Comparison of ENCODE assay signal across 20 mouse cellular contexts in the genomic region with DNA sequence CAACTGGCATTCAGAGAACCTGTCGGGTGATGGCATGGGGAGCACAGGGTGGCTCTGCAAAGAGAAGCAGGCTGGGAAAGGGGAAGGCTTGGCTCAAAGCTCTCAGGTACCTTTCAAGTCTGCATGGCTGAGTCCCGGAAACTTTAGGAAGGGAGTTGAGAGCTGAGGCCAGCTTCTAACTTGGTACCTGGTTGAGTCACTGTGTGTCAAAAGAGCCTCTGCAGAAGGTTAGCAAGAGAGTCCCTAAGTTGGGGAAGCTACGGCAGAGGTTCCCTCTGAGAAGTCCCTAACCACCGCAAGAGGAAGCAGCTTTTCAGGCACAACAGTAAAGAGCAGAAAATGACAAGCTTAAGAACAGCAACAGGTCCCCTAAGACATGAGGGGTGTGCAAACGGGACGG.
DNase-seq lines count a peak whose midpoint lies in the region; ATAC-seq and TF ChIP-seq lines count a peak whose summit lies in the region.
"Had no signal": no experiment of that assay in that cellular context is flagged by ENCODE, and none has a peak within 500 bp of the region (broad histone marks: within the 10 kb centered on the region; RNA-seq: fewer than 3 reads in every experiment).

No protein-coding gene starts in this region.

- ATAC-seq in liver, postnatal 0 days, result no peak
- peak; percentile 58 for ATAC-seq in granulocyte monocyte progenitor cell, adult 5-6 weeks (replicated peaks; ENCODE audit: poor library complexity, severe bottlenecking)
- peak; percentile 43 for ATAC-seq in neutrophil, adult 5-6 weeks (ENCODE audit: extremely low read depth, insufficient number of reproducible peaks, low FRiP score, poor library complexity, severe bottlenecking)
- ATAC-seq: hindbrain, embryonic 16.5 days had no signal

- no peak for TF ChIP-seq EP300 in liver, postnatal 0 days (IDR thresholded peaks at IDR 0.05; ENCODE audit: low read depth)

- DNase-seq in liver, postnatal 0 days, result no peak
- no peak for DNase-seq in liver
- peak; percentile 10 for DNase-seq in CD4-positive, CD25-positive, alpha-beta regulatory T cell, adult 2 months (ENCODE audit: low read depth, low spot score)
- no peak for DNase-seq in thymus, postnatal 4 days
- no peak for DNase-seq in ovary, postnatal 10 days (ENCODE audit: low spot score)
- DNase-seq: adrenal gland, postnatal 36 days; cerebellum, adult 11 months; cerebellum, postnatal 10 days; kidney, adult 11 months; layer of hippocampus, adult 9-11 months; retina, postnatal 1 day had no signal

- H3K9me3 ChIP-seq in liver, postnatal 0 days (ENCODE audit: low read length), result no peaks in the 10 kb centered on the region
- H3K9me3 ChIP-seq: forebrain, embryonic 12.5 days; heart, embryonic 10.5 days; hindbrain, embryonic 10.5 days; limb, embryonic 13.5 days; midbrain, embryonic 12.5 days had no signal

- no peak overlapping the region for H3K9ac ChIP-seq in liver, postnatal 0 days (replicated peaks)
- H3K9ac ChIP-seq: forebrain, embryonic 12.5 days; limb, embryonic 13.5 days; liver, embryonic 14.5 days; midbrain, embryonic 12.5 days had no signal

- H3K36me3 ChIP-seq in liver, postnatal 0 days (replicated peaks; ENCODE audit: insufficient read depth, low read length), result peaks cover 5% of the 10 kb centered on the region; the same call in 1 of the 2 replicates
- H3K36me3 ChIP-seq: limb, embryonic 13.5 days had no signal

- no peak overlapping the region for H3K4me3 ChIP-seq in liver, postnatal 0 days (ENCODE audit: low read depth, low read length)
- H3K4me3 ChIP-seq: forebrain, embryonic 12.5 days; heart, embryonic 10.5 days; hindbrain, embryonic 10.5 days; limb, embryonic 13.5 days; midbrain, embryonic 12.5 days had no signal

- H3K4me2 ChIP-seq in liver, postnatal 0 days (ENCODE audit: low read depth, low read length), result no peak overlapping the region
- H3K4me2 ChIP-seq: forebrain, embryonic 12.5 days; limb, embryonic 13.5 days; midbrain, embryonic 12.5 days had no signal

- no peaks in the 10 kb centered on the region for H3K27me3 ChIP-seq in liver, postnatal 0 days (ENCODE audit: insufficient read depth, low read length)
- H3K27me3 ChIP-seq: forebrain, embryonic 12.5 days; limb, embryonic 13.5 days; midbrain, embryonic 12.5 days had no signal

- no peak for TF ChIP-seq CTCF in liver, postnatal 0 days (IDR thresholded peaks at IDR 0.05; ENCODE audit: low read depth)

- WGBS in liver, postnatal 0 days (ENCODE audit: insufficient replicate concordance), result 57% methylated on average over 6 of the region's 6 CpGs

- peak overlapping the region; percentile 71 for H3K27ac ChIP-seq in liver, postnatal 0 days (ENCODE audit: low read depth)
- H3K27ac ChIP-seq: forebrain, embryonic 12.5 days; heart, embryonic 10.5 days; hindbrain, embryonic 10.5 days; limb, embryonic 13.5 days; liver, embryonic 14.5 days; midbrain, embryonic 12.5 days had no signal

- H3K4me1 ChIP-seq in liver, postnatal 0 days (ENCODE audit: insufficient read depth), result peaks cover 8% of the 10 kb centered on the region; the same call in 1 of the 2 replicates
- H3K4me1 ChIP-seq: forebrain, embryonic 12.5 days; heart, embryonic 10.5 days; hindbrain, embryonic 10.5 days; limb, embryonic 13.5 days; midbrain, embryonic 12.5 days had no signal
